Mouse (Mus musculus) neural tube, embryonic 11.5 days (tissue): ENCODE data around the gene Csrp1. TPM values are rescaled to one million over a fixed set of nuclear protein-coding genes. Genes with fewer than 3 reads are reported as not detected.

ENCODE experiments used
- polyA plus RNA-seq: library from polyadenylated mRNA; unstranded; fragments of >200 nt; fragmentation: Nextera tagmentation; extraction: Ambion mirVana; gene quantifications from 2 replicates; pipeline ENCODE4 v1.2.1, GENCODE M21; 2014

The Csrp1 gene
- polyA plus RNA-seq, 1 experiment from 2014 or later, result 47.5 TPM

Other genes starting within 250 kb of the Csrp1 start
- gene Nav1, start 112.8 kb upstream of the Csrp1 start, polyA plus RNA-seq, result 18.1 and 20.0 TPM in 2 replicates
- gene Phlda3, start 46.1 kb downstream of the Csrp1 start, polyA plus RNA-seq, result 22.6 and 24.3 TPM in 2 replicates
- gene Tnni1, start 59.4 kb downstream of the Csrp1 start, polyA plus RNA-seq, result 57.6 and 70.7 TPM in 2 replicates
- 0.61 and 1.3 TPM in 2 replicates for gene Lad1, start 98.5 kb downstream of the Csrp1 start, polyA plus RNA-seq
- 20.3 and 22.5 TPM in 2 replicates for gene Tnnt2, start 116.3 kb downstream of the Csrp1 start, polyA plus RNA-seq
- 0.12 and 0.24 TPM in 2 replicates for gene Pkp1, start 199.1 kb downstream of the Csrp1 start, polyA plus RNA-seq